29 mouse cellular contexts compared by ENCODE assay signal in the genomic region with DNA sequence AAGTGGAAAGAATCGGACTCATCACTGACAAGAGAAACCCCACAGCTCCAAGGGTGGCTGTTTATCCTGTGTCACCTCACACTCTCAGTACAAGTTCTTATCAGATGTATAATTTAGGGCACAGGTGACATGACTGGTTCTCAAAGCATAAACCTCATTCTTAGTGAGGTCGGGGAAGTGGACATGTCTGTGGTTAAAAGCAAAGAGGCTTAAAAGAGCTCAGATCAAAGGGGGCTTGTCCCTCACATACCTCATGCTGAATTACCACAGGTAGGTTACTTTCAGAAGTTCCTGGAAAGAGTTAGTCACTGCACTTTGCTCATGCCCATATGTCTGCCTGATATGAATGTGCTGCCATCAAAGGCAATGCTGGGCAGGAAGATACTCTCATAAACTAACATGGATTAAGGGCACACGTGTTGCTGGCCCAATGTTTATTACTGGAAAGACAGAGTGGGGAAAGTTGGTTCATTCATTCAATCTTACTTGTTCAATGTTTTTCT. TPM values are rescaled to one million over a fixed set of nuclear protein-coding genes. Genes with fewer than 3 reads are reported as not detected.
"Had no signal": no experiment of that assay in that cellular context is flagged by ENCODE, and none has a peak within 500 bp of the region (broad histone marks: within the 10 kb centered on the region; RNA-seq: fewer than 3 reads in every experiment).

No protein-coding gene starts in this region.

- H3K9ac ChIP-seq: kidney, embryonic 15.5 days; liver, embryonic 13.5 days; lung, embryonic 14.5 days; neural tube, embryonic 13.5 days; stomach, embryonic 15.5 days had no signal

- H3K27me3 ChIP-seq: kidney, embryonic 15.5 days; liver, embryonic 13.5 days; neural tube, embryonic 13.5 days; stomach, embryonic 15.5 days had no signal

- H3K4me1 ChIP-seq: kidney, embryonic 15.5 days; liver, embryonic 13.5 days; neural tube, embryonic 13.5 days; stomach, embryonic 15.5 days had no signal

- H3K27ac ChIP-seq: kidney, embryonic 15.5 days; liver, embryonic 13.5 days; macrophage; neural tube, embryonic 13.5 days; stomach, embryonic 15.5 days had no signal

- H3K4me3 ChIP-seq: kidney, embryonic 15.5 days; liver, embryonic 13.5 days; neural tube, embryonic 13.5 days; stomach, embryonic 15.5 days had no signal

- H3K36me3 ChIP-seq: kidney, embryonic 15.5 days; liver, embryonic 13.5 days; neural tube, embryonic 13.5 days; stomach, embryonic 15.5 days had no signal

- ATAC-seq: lung, postnatal 0 days had no signal

- DNase-seq: kidney, adult 11 months; kidney, adult 8-10 months; kidney, postnatal 14 days; kidney, postnatal 4 days; liver, embryonic 13.5 days; lung, embryonic 14.5 days; midbrain, embryonic 14.5 days; retina, postnatal 1 day; right cerebral cortex, postnatal 25 days; spleen, adult 18-20 months; thymus, postnatal 36 days had no signal

- H3K4me2 ChIP-seq: kidney, embryonic 15.5 days; liver, embryonic 13.5 days; lung, embryonic 14.5 days; midbrain, embryonic 11.5 days; neural tube, embryonic 13.5 days; stomach, embryonic 15.5 days had no signal

- H3K9me3 ChIP-seq: kidney, embryonic 15.5 days; liver, embryonic 13.5 days; neural tube, embryonic 13.5 days; stomach, embryonic 15.5 days had no signal

RNA-seq across cellular contexts. Expression of a gene that starts 9.8 kb away (rescaled TPM):
- total RNA-seq: layer of hippocampus, adult 18-20 months; layer of hippocampus, postnatal 14 days; left cerebral cortex, adult 8-10 months; left cerebral cortex, postnatal 14 days; liver, adult 2 months; megakaryocyte-erythroid progenitor cell, adult 5-6 weeks; midbrain, postnatal 0 days had no signal
- polyA plus RNA-seq: kidney, embryonic 15.5 days; limb, embryonic 11.5 days; limb, embryonic 14.5 days; liver, adult 2 months; liver, embryonic 13.5 days; liver, embryonic 16.5 days; lung, embryonic 14.5 days; lung, postnatal 0 days; macrophage; midbrain, embryonic 11.5 days; midbrain, embryonic 14.5 days; midbrain, postnatal 0 days; neural tube, embryonic 13.5 days; stomach, embryonic 15.5 days; urinary bladder, adult 2 months had no signal

RNA-seq across cellular contexts. Expression of a gene that starts 49.9 kb away (rescaled TPM):
- total RNA-seq: left cerebral cortex, postnatal 14 days; liver, adult 2 months; megakaryocyte-erythroid progenitor cell, adult 5-6 weeks; neutrophil, adult 5-6 weeks had no signal
- polyA plus RNA-seq: kidney, embryonic 15.5 days; limb, embryonic 11.5 days; liver, adult 2 months; liver, embryonic 13.5 days; liver, embryonic 16.5 days; lung, embryonic 14.5 days; lung, postnatal 0 days; macrophage; midbrain, embryonic 11.5 days; midbrain, embryonic 14.5 days; midbrain, postnatal 0 days; neural tube, embryonic 13.5 days had no signal
